Mouse (Mus musculus): ENCODE data around the gene Ythdf1. TPM values are rescaled to one million over a fixed set of nuclear protein-coding genes. Genes with fewer than 3 reads are reported as not detected.

Ythdf1 gene
- total and polyA plus RNA-seq, 2 experiments from 2014 or later: 32.2 to 56.6 TPM

DNA sequence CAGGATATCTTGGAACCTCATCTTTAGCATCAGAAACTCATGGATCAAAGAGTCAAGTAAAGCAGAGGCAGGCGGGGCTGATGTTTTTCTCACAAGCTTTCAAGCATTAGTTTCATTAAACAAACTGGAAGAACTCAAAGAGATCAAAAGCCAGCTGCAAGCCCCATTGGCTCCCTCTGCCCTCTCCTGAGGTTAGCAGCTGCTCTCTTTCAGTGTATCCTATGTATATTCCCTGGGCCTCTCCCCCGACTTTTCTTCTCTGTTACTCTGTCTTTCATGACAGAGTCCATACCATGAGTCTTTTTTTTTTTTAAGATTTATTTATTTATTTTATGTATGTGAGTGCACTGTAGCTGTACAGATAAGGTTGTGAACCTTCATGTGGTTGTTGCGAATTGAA, 39.4 kb upstream of the Ythdf1 start:
- ATAC-seq (ENCODE audit: low FRiP score) (no peak), DNase-seq (ENCODE audit: low spot score) (no peak)
- TF ChIP-seq CTCF (IDR thresholded peaks at IDR 0.05): no peak
- no peaks in the 10 kb centered on the region for H3K9me3 ChIP-seq (ENCODE audit: low read length)
- 81% methylated on average over 3 of the region's 3 CpGs for WGBS
- H3K27ac ChIP-seq (ENCODE audit: low read depth, low read length): no peak overlapping the region
- H3K9ac ChIP-seq (replicated peaks; ENCODE audit: low read length, poor library complexity, severe bottlenecking): no peak overlapping the region
- H3K4me1 ChIP-seq (ENCODE audit: insufficient read depth, low read length): no peaks in the 10 kb centered on the region
- no peaks in the 10 kb centered on the region for H3K27me3 ChIP-seq (ENCODE audit: insufficient read depth, low read length)
- no peak overlapping the region for H3K4me2 ChIP-seq (ENCODE audit: low read depth, low read length, poor library complexity, severe bottlenecking)
- no peak overlapping the region for H3K4me3 ChIP-seq (ENCODE audit: low read depth, low read length)
- H3K36me3 ChIP-seq (ENCODE audit: insufficient read depth, low read length): no peaks in the 10 kb centered on the region

DNA sequence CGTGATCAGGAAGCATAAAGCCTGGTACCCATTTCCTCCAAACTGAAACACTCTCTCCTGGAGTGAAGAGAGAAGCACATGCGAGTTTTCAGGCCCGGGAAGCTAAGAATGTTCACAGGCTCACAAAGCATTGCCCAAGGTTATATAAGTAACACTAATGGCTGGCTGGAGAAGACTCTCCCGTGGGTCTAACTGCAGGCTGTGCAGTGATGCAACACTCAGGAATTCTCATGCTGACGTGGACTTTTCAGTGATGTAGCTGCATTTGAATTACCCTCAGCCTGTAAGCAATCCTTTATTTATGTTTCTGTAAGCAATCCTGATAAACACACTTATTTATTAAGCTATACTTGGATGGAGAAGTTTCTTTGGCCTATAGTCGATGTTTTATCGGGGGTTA, 38.9 kb upstream of the Ythdf1 start:
- ATAC-seq (ENCODE audit: low FRiP score) (no peak), DNase-seq (ENCODE audit: low spot score) (no peak)
- Histone ChIP-seq H3K9ac (replicated peaks; ENCODE audit: low read length, poor library complexity, severe bottlenecking) (no peak overlapping the region), H3K4me3 (ENCODE audit: low read depth, low read length) (no peak overlapping the region), H3K27ac (ENCODE audit: low read depth, low read length) (no peak overlapping the region), H3K4me2 (ENCODE audit: low read depth, low read length, poor library complexity, severe bottlenecking) (no peak overlapping the region), H3K9me3 (ENCODE audit: low read length) (no peaks in the 10 kb centered on the region), H3K4me1 (ENCODE audit: insufficient read depth, low read length) (no peaks in the 10 kb centered on the region), H3K27me3 (ENCODE audit: insufficient read depth, low read length) (no peaks in the 10 kb centered on the region), H3K36me3 (ENCODE audit: insufficient read depth, low read length) (no peaks in the 10 kb centered on the region)
- TF ChIP-seq CTCF (IDR thresholded peaks at IDR 0.05): no peak
- 80% methylated on average over 7 of the region's 7 CpGs for WGBS

DNA sequence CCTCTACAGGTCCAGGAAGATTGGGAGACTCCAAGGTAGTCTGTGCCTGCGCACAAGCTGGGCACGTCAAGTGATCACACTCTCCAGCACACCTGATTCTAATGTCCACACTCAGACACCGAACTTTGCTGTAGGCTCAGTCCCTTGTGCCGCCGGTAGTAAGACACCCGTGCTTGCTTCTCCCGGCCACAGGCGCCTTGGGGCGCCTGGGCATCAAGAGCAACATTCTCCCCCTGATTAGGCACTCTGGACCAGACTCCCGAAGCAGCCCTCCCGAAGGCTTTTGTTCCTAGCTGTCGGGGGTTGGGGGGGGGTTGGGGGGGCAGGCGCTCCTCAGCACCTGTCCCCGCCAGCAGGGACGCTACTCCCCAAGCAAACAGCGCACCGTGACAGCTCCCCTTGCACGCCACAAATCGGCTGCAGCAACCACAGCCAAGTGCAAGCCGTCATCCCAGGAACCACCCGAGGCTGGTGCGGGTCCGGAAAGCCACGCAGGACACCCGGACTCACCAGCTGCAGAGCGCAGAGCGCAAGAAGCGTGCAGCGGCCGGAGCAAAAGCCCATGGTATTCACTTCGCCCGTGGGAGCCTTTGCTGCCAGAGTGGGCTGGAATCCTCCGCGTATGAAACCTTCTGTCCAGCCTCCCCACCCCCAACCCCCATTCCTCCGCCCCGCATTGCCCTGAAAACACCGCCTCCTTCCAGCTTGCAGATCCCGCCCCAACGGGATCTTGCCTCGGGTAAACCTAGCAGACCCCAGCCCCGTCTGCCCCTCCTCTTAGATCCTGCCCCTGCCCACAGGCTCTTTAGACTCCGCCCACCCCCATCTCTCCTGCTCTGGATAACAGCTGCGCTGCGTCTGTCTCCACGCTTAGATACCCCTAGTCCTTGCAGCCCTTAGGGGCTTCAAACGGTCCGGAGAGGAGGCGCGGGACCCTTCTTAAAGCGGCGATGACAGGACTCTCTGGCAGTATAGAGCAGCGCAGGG, 33.6 kb upstream of the Ythdf1 start, which contains the start of gene Nkain4:
Nkain4 (minus strand) TSS at position 639 of the 987 bp plus-strand sequence.
- no peaks in the 10 kb centered on the region for H3K9me3 ChIP-seq (ENCODE audit: low read length)
- peak; percentile 58 for TF ChIP-seq CTCF (IDR thresholded peaks at IDR 0.05)
- peak within 1 kb of the TSS; percentile 86 for H3K4me2 ChIP-seq (ENCODE audit: low read depth, low read length, poor library complexity, severe bottlenecking)
- H3K27me3 ChIP-seq (ENCODE audit: insufficient read depth, low read length): no peaks in the 10 kb centered on the region
- H3K4me3 ChIP-seq (ENCODE audit: low read depth, low read length): peak within 1 kb of the TSS; percentile 55
- WGBS: under 1% methylated on average over 52 of the region's 52 CpGs
- no peaks in the 10 kb centered on the region for H3K36me3 ChIP-seq (ENCODE audit: insufficient read depth, low read length)
- H3K4me1 ChIP-seq (ENCODE audit: insufficient read depth, low read length): peaks cover 13% of the 10 kb centered on the region
- peak within 1 kb of the TSS; percentile 74 for H3K27ac ChIP-seq (ENCODE audit: low read depth, low read length)
- DNase-seq (ENCODE audit: low spot score) (peak; percentile 94), ATAC-seq (ENCODE audit: low FRiP score) (peak; percentile 83)
- H3K9ac ChIP-seq (replicated peaks; ENCODE audit: low read length, poor library complexity, severe bottlenecking): peak within 1 kb of the TSS; percentile 70

DNA sequence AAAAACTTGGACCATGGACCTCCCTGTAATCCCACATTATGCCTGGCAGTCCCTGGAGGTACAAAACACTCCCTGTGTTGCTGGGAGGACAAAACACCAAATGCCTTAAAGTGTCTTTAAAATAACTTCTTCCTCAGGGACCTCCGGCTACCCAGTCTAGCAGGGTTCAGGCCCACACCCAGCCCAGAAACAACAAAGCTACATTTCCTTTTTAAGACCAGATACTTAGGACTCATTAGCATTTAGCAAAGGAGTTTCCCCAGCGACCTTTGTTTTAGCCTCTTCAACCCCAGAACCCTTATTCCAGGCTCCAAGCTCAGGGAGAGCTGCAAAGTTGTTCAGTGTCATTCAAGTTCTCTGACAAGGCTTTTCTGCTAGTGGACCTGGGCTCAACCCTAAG, 32.9 kb upstream of the Ythdf1 start:
- H3K27me3 ChIP-seq (ENCODE audit: insufficient read depth, low read length): no peaks in the 10 kb centered on the region
- H3K9me3 ChIP-seq (ENCODE audit: low read length): no peaks in the 10 kb centered on the region
- no peak for TF ChIP-seq CTCF (IDR thresholded peaks at IDR 0.05)
- H3K27ac ChIP-seq (ENCODE audit: low read depth, low read length): peak overlapping the region; percentile 74
- 8% methylated on average over 2 of the region's 2 CpGs for WGBS
- peak overlapping the region; percentile 86 for H3K4me2 ChIP-seq (ENCODE audit: low read depth, low read length, poor library complexity, severe bottlenecking)
- ATAC-seq (ENCODE audit: low FRiP score): no peak
- peaks cover 13% of the 10 kb centered on the region for H3K4me1 ChIP-seq (ENCODE audit: insufficient read depth, low read length)
- H3K9ac ChIP-seq (replicated peaks; ENCODE audit: low read length, poor library complexity, severe bottlenecking): peak overlapping the region; percentile 70
- peak; percentile 8 for DNase-seq (ENCODE audit: low spot score)
- peak overlapping the region; percentile 55 for H3K4me3 ChIP-seq (ENCODE audit: low read depth, low read length)
- H3K36me3 ChIP-seq (ENCODE audit: insufficient read depth, low read length): no peaks in the 10 kb centered on the region

DNA sequence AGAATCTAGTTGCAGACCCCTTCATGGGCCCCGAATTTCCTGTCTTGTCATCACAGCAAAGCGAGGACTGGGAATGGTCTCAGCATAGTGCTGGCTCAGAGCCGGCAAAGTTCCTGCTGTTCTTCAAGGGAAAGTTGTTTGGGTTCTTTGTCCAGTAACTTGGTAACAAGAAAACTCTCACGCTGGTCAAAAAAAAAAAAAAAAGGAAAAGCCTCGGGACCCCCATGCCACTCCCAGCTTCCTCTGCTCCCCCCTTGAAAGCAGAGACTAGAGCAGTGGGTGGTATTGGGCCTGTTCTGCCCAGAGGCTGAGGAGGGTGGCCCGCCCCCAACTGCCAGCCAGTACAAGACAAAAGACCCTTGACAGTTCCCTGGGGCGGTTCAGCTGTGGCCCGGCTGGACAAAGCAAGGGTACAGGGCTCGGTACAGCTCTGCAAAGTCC, 32.0 kb upstream of the Ythdf1 start:
- no peak for TF ChIP-seq CTCF (IDR thresholded peaks at IDR 0.05)
- Histone ChIP-seq H3K27me3 (ENCODE audit: insufficient read depth, low read length) (no peaks in the 10 kb centered on the region), H3K9ac (replicated peaks; ENCODE audit: low read length, poor library complexity, severe bottlenecking) (peak overlapping the region; percentile 70; the same call in 1 of the 2 replicates), H3K27ac (ENCODE audit: low read depth, low read length) (peak overlapping the region; percentile 74), H3K4me2 (ENCODE audit: low read depth, low read length, poor library complexity, severe bottlenecking) (peak overlapping the region; percentile 86), H3K9me3 (ENCODE audit: low read length) (no peaks in the 10 kb centered on the region), H3K36me3 (ENCODE audit: insufficient read depth, low read length) (no peaks in the 10 kb centered on the region), H3K4me3 (ENCODE audit: low read depth, low read length) (peak overlapping the region; percentile 55; the same call in 1 of the 2 replicates), H3K4me1 (ENCODE audit: insufficient read depth, low read length) (peaks cover 13% of the 10 kb centered on the region)
- peak; percentile 81 for DNase-seq (ENCODE audit: low spot score)
- ATAC-seq (ENCODE audit: low FRiP score): peak; percentile 59
- 6% methylated on average over 9 of the region's 9 CpGs for WGBS

DNA sequence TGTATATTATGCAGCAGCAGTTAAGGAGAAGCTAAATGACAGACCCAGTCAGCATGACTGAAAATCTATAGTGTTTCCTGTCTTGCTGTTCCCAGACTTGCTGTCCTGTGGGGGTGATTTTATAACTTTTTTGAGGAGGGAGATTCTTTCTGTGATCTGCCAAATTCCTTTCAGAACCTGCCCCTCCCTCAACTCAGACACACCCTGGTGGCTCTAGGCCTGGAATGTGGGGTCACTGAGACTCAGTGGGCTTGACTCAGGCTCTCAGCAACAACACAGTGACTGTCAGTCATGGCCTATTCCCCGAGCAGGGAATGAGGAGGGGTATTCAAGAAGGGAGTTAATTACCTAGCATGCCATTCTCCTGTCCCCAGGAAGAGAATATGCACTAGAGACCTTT, 29.2 kb upstream of the Ythdf1 start:
- Histone ChIP-seq H3K27me3 (ENCODE audit: insufficient read depth, low read length) (no peaks in the 10 kb centered on the region), H3K4me3 (ENCODE audit: low read depth, low read length) (no peak overlapping the region), H3K4me1 (ENCODE audit: insufficient read depth, low read length) (peaks cover 13% of the 10 kb centered on the region), H3K36me3 (ENCODE audit: insufficient read depth, low read length) (no peaks in the 10 kb centered on the region), H3K27ac (ENCODE audit: low read depth, low read length) (no peak overlapping the region), H3K9ac (replicated peaks; ENCODE audit: low read length, poor library complexity, severe bottlenecking) (no peak overlapping the region), H3K4me2 (ENCODE audit: low read depth, low read length, poor library complexity, severe bottlenecking) (no peak overlapping the region), H3K9me3 (ENCODE audit: low read length) (no peaks in the 10 kb centered on the region)
- no peak for ATAC-seq (ENCODE audit: low FRiP score)
- 38% methylated on average over 1 of the region's 1 CpGs for WGBS
- TF ChIP-seq CTCF (IDR thresholded peaks at IDR 0.05): no peak
- DNase-seq (ENCODE audit: low spot score): no peak

All from midbrain, postnatal 0 days (tissue).